Mouse (Mus musculus) limb, embryonic 14.5 days (tissue): Measurements from ENCODE around the gene Tchh. TPM values are rescaled to one million over a fixed set of nuclear protein-coding genes. Genes with fewer than 3 reads are reported as not detected.

Experiments used
- ATAC-seq: fragments of 200-750 bp; cut with Nextera tagmentation; 2 replicates; pipeline ENCODE4 v1.8.0; 2017; ENCODE audit warnings: low read depth, moderate number of reproducible peaks, moderate TSS enrichment; ENCODE audit not compliant: low FRiP score
- DNase-seq: peaks from one replicate; pipeline ENCODE4 v3.0.0-alpha.2; 2015; ENCODE audit warnings: low spot score
- H3K27ac ChIP-seq: fragments of 300-500 bp; sonication (generic); replicated peaks from 2 replicates; pipeline ENCODE4 v1.5.1; 2014; ENCODE audit warnings: low read depth, mild to moderate bottlenecking, low read length, moderate library complexity, mixed read lengths
- H3K27me3 ChIP-seq: fragments of 300-500 bp; sonication (generic); 2 replicates; pipeline ENCODE4 v1.6.1; 2014; ENCODE audit warnings: low read length, mixed read lengths; ENCODE audit not compliant: control insufficient read depth, insufficient read depth
- H3K36me3 ChIP-seq: fragments of 300-500 bp; sonication (generic); 2 replicates; pipeline ENCODE4 v1.6.1; 2014; ENCODE audit warnings: mild to moderate bottlenecking, low read length, moderate library complexity, mixed read lengths; ENCODE audit not compliant: control insufficient read depth, insufficient read depth
- H3K4me1 ChIP-seq: fragments of 300-500 bp; sonication (generic); 2 replicates; pipeline ENCODE4 v1.6.1; 2014; ENCODE audit warnings: antibody characterized with exemption, low read length, mixed read lengths; ENCODE audit not compliant: control insufficient read depth, insufficient read depth
- H3K4me2 ChIP-seq: fragments of 300-500 bp; sonication (generic); replicated peaks from 2 replicates; pipeline ENCODE4 v1.6.1; 2014; ENCODE audit warnings: low read depth, mild to moderate bottlenecking, low read length, moderate library complexity; ENCODE audit not compliant: severe bottlenecking
- H3K4me3 ChIP-seq: fragments of 300-500 bp; sonication (generic); replicated peaks from 2 replicates; pipeline ENCODE4 v1.5.1; 2014; ENCODE audit warnings: low read length
- H3K9ac ChIP-seq: fragments of 300-500 bp; sonication (generic); 2 replicates; pipeline ENCODE4 v1.6.1; 2014; ENCODE audit warnings: mild to moderate bottlenecking, low read depth, low read length, moderate library complexity; ENCODE audit not compliant: severe bottlenecking
- H3K9me3 ChIP-seq: fragments of 300-500 bp; sonication (generic); 2 replicates; pipeline ENCODE4 v1.6.1; 2016; ENCODE audit warnings: low read length; ENCODE audit not compliant: control insufficient read depth
- POLR2A ChIP-seq: fragments of 200-500 bp; IDR thresholded peaks from 2 replicates; pipeline ENCODE4 v1.8.0; 2012; ENCODE audit warnings: inconsistent platforms, mild to moderate bottlenecking, moderate library complexity, borderline replicate concordance; ENCODE audit not compliant: insufficient read depth, insufficient read length; ENCODE audit errors: extremely low read depth
- WGBS: fragments of 180-500 bp; shearing (Covaris S2); extraction: QIAGEN DNeasy Blood & Tissue Kit; methylation state at CpG from one replicate; pipeline ENCODE4 v1.1.7; 2014; 5-methylcytosine and 5-hydroxymethylcytosine counted together
- microRNA-seq: library from miRNA; unstranded; fragments of <30 nt; microRNA quantifications from one replicate; pipeline ENCODE4, GENCODE M21; 2016
- polyA plus RNA-seq, 2 experiments: library from polyadenylated mRNA; depleted of rRNA in 1 of 2; stranded (reverse) in 1 of 2; unstranded in 1 of 2; fragments of >200 nt; fragmentation: Nextera tagmentation in 1 of 2; extraction: Ambion mirVana in 1 of 2; gene quantifications; 2 replicates each; pipeline versions ENCODE4 v1.2.1 to v1.2.3; 2012 to 2014

The Tchh gene
- polyA plus RNA-seq, 2 experiments: 1.3 to 2.5 TPM

DNA sequence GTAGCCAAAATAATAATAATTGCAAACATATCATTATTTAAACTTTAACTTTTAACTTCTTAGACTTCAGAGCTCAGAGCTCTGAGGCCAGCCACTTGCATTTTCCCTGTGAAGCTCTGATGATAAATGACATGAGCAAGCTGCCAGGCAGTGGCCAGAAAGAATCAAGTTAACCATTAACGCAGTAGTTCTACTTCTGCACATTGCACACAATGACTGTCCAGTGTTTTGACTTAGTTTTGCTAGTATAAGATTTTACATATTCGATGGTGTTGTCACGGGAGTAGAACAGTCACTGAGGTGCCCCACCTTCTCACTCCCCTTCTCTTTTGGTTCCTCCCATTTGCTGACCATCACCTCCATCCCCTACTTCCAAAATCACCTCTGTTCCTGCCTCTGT is 55.0 kb downstream of the Tchh start:
- 89% methylated on average over 3 of the region's 3 CpGs for WGBS
- Histone ChIP-seq H3K9me3 (no peaks in the 10 kb centered on the region), H3K4me2 (no peak overlapping the region), H3K27ac (no peak overlapping the region), H3K36me3 (no peaks in the 10 kb centered on the region), H3K27me3 (no peaks in the 10 kb centered on the region), H3K9ac (no peak overlapping the region), H3K4me3 (no peak overlapping the region), H3K4me1 (no peaks in the 10 kb centered on the region)
- no peak for DNase-seq
- no peak for TF ChIP-seq POLR2A
- ATAC-seq: no peak

Small RNAs within 50 kb of the gene (microRNA-seq; reads per million reads assigned to microRNA genes)
- not detected for gene Gm22752

Other genes starting within 250 kb of the Tchh start
- 0.01 TPM in 1 of 2 replicates, not detected in the other for gene Flg2, start 245.1 kb upstream of the Tchh start, polyA plus RNA-seq (2012; rRNA removed)
- gene Flg2, start 245.1 kb upstream of the Tchh start, polyA plus RNA-seq (2014; fragmentation: Nextera tagmentation; extraction: Ambion mirVana): 0.01 and 0.03 TPM in 2 replicates
- gene Flg, start 168.8 kb upstream of the Tchh start, polyA plus RNA-seq (2012; rRNA removed): not detected in 2 replicates
- gene Flg, start 168.8 kb upstream of the Tchh start, polyA plus RNA-seq (2014; fragmentation: Nextera tagmentation; extraction: Ambion mirVana): 0.48 TPM in 1 of 2 replicates, not detected in the other
- 0.14 and 0.23 TPM in 2 replicates for gene Hrnr, start 122.6 kb upstream of the Tchh start, polyA plus RNA-seq (2012; rRNA removed)
- 0.55 and 1.4 TPM in 2 replicates for gene Hrnr, start 122.6 kb upstream of the Tchh start, polyA plus RNA-seq (2014; fragmentation: Nextera tagmentation; extraction: Ambion mirVana)
- not detected in 2 replicates for gene Rptn, start 48.6 kb upstream of the Tchh start, polyA plus RNA-seq (2012; rRNA removed)
- not detected in 2 replicates for gene Rptn, start 48.6 kb upstream of the Tchh start, polyA plus RNA-seq (2014; fragmentation: Nextera tagmentation; extraction: Ambion mirVana)
- gene Tchhl1, start 26.4 kb downstream of the Tchh start, polyA plus RNA-seq (2012; rRNA removed): not detected in 2 replicates
- gene Tchhl1, start 26.4 kb downstream of the Tchh start, polyA plus RNA-seq (2014; fragmentation: Nextera tagmentation; extraction: Ambion mirVana): not detected in 2 replicates
- gene S100a11, start 78.2 kb downstream of the Tchh start, polyA plus RNA-seq (2012; rRNA removed): 477 and 638 TPM in 2 replicates
- gene S100a11, start 78.2 kb downstream of the Tchh start, polyA plus RNA-seq (2014; fragmentation: Nextera tagmentation; extraction: Ambion mirVana): 1,786 and 1,916 TPM in 2 replicates
- gene S100a10, start 112.8 kb downstream of the Tchh start, polyA plus RNA-seq (2012; rRNA removed): 208 and 328 TPM in 2 replicates
- gene S100a10, start 112.8 kb downstream of the Tchh start, polyA plus RNA-seq (2014; fragmentation: Nextera tagmentation; extraction: Ambion mirVana): 625 and 691 TPM in 2 replicates
- not detected in 2 replicates for gene Tdpoz2, start 210.4 kb downstream of the Tchh start, polyA plus RNA-seq (2012; rRNA removed)
- gene Tdpoz2, start 210.4 kb downstream of the Tchh start, polyA plus RNA-seq (2014; fragmentation: Nextera tagmentation; extraction: Ambion mirVana): not detected in 2 replicates
- not detected in 2 replicates for gene Tdpoz1, start 234.0 kb downstream of the Tchh start, polyA plus RNA-seq (2012; rRNA removed)
- gene Tdpoz1, start 234.0 kb downstream of the Tchh start, polyA plus RNA-seq (2014; fragmentation: Nextera tagmentation; extraction: Ambion mirVana): not detected in 2 replicates